Mouse (Mus musculus) thymus, postnatal 4 days (tissue): ENCODE data around the gene Armc2.

Experiments
- DNase-seq: peaks from one replicate; pipeline ENCODE4 v3.0.0; 2021

Armc2 gene

GRCm38 (mm10) chr10:42010761-42011435 lies 7.3 kb downstream of the Armc2 start:
- no peak for DNase-seq

GRCm38 (mm10) chr10:42005259-42005658 lies 13.0 kb downstream of the Armc2 start:
- no peak for DNase-seq

GRCm38 (mm10) chr10:42004690-42005089 lies 13.6 kb downstream of the Armc2 start:
- DNase-seq: no peak

- DNase-seq: no peak
Observed at GRCm38 (mm10) chr10:42004056-42004455, 14.2 kb downstream of the Armc2 start.

- DNase-seq: no peak
Observed at GRCm38 (mm10) chr10:42003576-42003975, 14.7 kb downstream of the Armc2 start.

- no peak for DNase-seq
Observed at GRCm38 (mm10) chr10:42002436-42002835, 15.8 kb downstream of the Armc2 start.

- no peak for DNase-seq
Observed at GRCm38 (mm10) chr10:42001260-42001659, 17.0 kb downstream of the Armc2 start.

- DNase-seq: no peak
Observed at GRCm38 (mm10) chr10:41997691-41998178, 20.5 kb downstream of the Armc2 start.

- DNase-seq: no peak
Observed at GRCm38 (mm10) chr10:41996157-41996556, 22.1 kb downstream of the Armc2 start.

- DNase-seq: no peak
Observed at GRCm38 (mm10) chr10:41995051-41995450, 23.2 kb downstream of the Armc2 start.

GRCm38 (mm10) chr10:41994578-41994977 lies 23.7 kb downstream of the Armc2 start:
- no peak for DNase-seq

- no peak for DNase-seq
Observed at GRCm38 (mm10) chr10:41992059-41992440, 26.2 kb downstream of the Armc2 start.

GRCm38 (mm10) chr10:41991364-41992058 lies 26.7 kb downstream of the Armc2 start:
- DNase-seq: no peak

GRCm38 (mm10) chr10:41990896-41991295 lies 27.3 kb downstream of the Armc2 start:
- no peak for DNase-seq

GRCm38 (mm10) chr10:41988930-41989329 lies 29.3 kb downstream of the Armc2 start:
- DNase-seq: no peak

GRCm38 (mm10) chr10:41986126-41986525 lies 32.1 kb downstream of the Armc2 start:
- DNase-seq: no peak

GRCm38 (mm10) chr10:41984221-41984620 lies 34.0 kb downstream of the Armc2 start:
- no peak for DNase-seq

GRCm38 (mm10) chr10:41982821-41983220 lies 35.4 kb downstream of the Armc2 start:
- no peak for DNase-seq

- DNase-seq: peak; percentile 64
Observed at GRCm38 (mm10) chr10:41980772-41981383, 37.4 kb downstream of the Armc2 start.

GRCm38 (mm10) chr10:41978403-41979234 lies 39.6 kb downstream of the Armc2 start:
- DNase-seq: no peak

GRCm38 (mm10) chr10:41972676-41973075 lies 45.6 kb downstream of the Armc2 start:
- DNase-seq: no peak

GRCm38 (mm10) chr10:41967915-41968635 lies 50.2 kb downstream of the Armc2 start:
- DNase-seq: no peak
